Mouse (Mus musculus): ENCODE measurements at regions not wholly inside any gene's neighbourhood (a gene's known extent, or its start where the extent isn't known, plus 50 kb on each side); places are given as distances from the start of the nearest gene placed in this dataset.
"Not testable (repeated sequence)": the region's sequence is repeated elsewhere in the genome, so short reads cannot be mapped to it uniquely, and the experiment has no call there.

GRCm38 (mm10) chr14:54151921-54152320, 102.0 kb downstream of the Dad1 start:
- intact Hi-C loops (cut with DNase I): loop anchor here (1.0 to 10.0 kb wide), 2 partner anchors 88 to 267 kb away; no protein-coding TSS in a partner anchor
- no peak for DNase-seq (ENCODE audit: low spot score in 2 of 2)

- no peak for DNase-seq (ENCODE audit: low spot score in 2 of 2)
- intact Hi-C loops (cut with DNase I): loop anchor here (10.0 kb wide), 1 partner anchor 266 kb away; no protein-coding TSS in a partner anchor
Measured at GRCm38 (mm10) chr14:54151272-54151671, 102.6 kb downstream of the Dad1 start.

- intact Hi-C loops (cut with DNase I): loop anchor here (10.0 kb wide), 1 partner anchor 265 kb away; no protein-coding TSS in a partner anchor
- no peak for DNase-seq (ENCODE audit: low spot score in 2 of 2)
Measured at GRCm38 (mm10) chr14:54150221-54150620, 103.7 kb downstream of the Dad1 start.

- DNase-seq (ENCODE audit: low spot score in 2 of 2): no peak
- intact Hi-C loops (cut with DNase I): no loop called here
Measured at GRCm38 (mm10) chr14:54148626-54149025, 105.3 kb downstream of the Dad1 start.

- DNase-seq (ENCODE audit: low spot score in 2 of 2): no peak
- intact Hi-C loops (cut with DNase I): no loop called here
Measured at GRCm38 (mm10) chr14:54148121-54148520, 105.8 kb downstream of the Dad1 start.

GRCm38 (mm10) chr14:54147546-54147945, 106.4 kb downstream of the Dad1 start:
- no peak for DNase-seq (ENCODE audit: low spot score in 2 of 2)
- intact Hi-C loops (cut with DNase I): no loop called here

- intact Hi-C loops (cut with DNase I): no loop called here
Measured at GRCm38 (mm10) chr14:54145743-54146741, 107.9 kb downstream of the Dad1 start.

GRCm38 (mm10) chr14:54143828-54144227, 110.1 kb downstream of the Dad1 start:
- DNase-seq (ENCODE audit: low spot score in 2 of 2): no peak
- intact Hi-C loops (cut with DNase I): no loop called here

More at GRCm38 (mm10) chr14:54145743-54146741, 107.9 kb downstream of the Dad1 start:
- no peak for DNase-seq (ENCODE audit: low spot score in 2 of 2)

GRCm38 (mm10) chr14:54138288-54138687, 115.6 kb downstream of the Dad1 start:
- no peak for DNase-seq (ENCODE audit: low spot score in 2 of 2)
- intact Hi-C loops (cut with DNase I): no loop called here

- DNase-seq (ENCODE audit: low spot score in 2 of 2): no peak
- intact Hi-C loops (cut with DNase I): no loop called here
Measured at GRCm38 (mm10) chr14:54136538-54136937, 117.4 kb downstream of the Dad1 start.

GRCm38 (mm10) chr14:54128334-54128733, 125.6 kb downstream of the Dad1 start:
- intact Hi-C loops (cut with DNase I): no loop called here
- no peak for DNase-seq (ENCODE audit: low spot score in 2 of 2)

GRCm38 (mm10) chr14:54125510-54125909, 128.4 kb downstream of the Dad1 start:
- no peak for DNase-seq (ENCODE audit: low spot score in 2 of 2)
- intact Hi-C loops (cut with DNase I): no loop called here

- no peak for DNase-seq (ENCODE audit: low spot score in 2 of 2)
- intact Hi-C loops (cut with DNase I): no loop called here
Measured at GRCm38 (mm10) chr14:54121973-54122372, 131.9 kb downstream of the Dad1 start.

GRCm38 (mm10) chr14:54121340-54121739, 132.6 kb downstream of the Dad1 start:
- no peak for DNase-seq (ENCODE audit: low spot score in 2 of 2)
- intact Hi-C loops (cut with DNase I): no loop called here

GRCm38 (mm10) chr14:54120194-54120593, 133.7 kb downstream of the Dad1 start:
- intact Hi-C loops (cut with DNase I): no loop called here
- no peak for DNase-seq (ENCODE audit: low spot score in 2 of 2)

- intact Hi-C loops (cut with DNase I); DNase-seq (ENCODE audit: low spot score in 2 of 2): not testable (repeated sequence)
Measured at GRCm38 (mm10) chr14:54117607-54118006, 136.3 kb downstream of the Dad1 start.

GRCm38 (mm10) chr14:54113216-54113615, 140.7 kb downstream of the Dad1 start:
- no peak for DNase-seq (ENCODE audit: low spot score in 2 of 2)
- intact Hi-C loops (cut with DNase I): no loop called here

GRCm38 (mm10) chr14:54110971-54111370, 142.9 kb downstream of the Dad1 start:
- intact Hi-C loops (cut with DNase I): no loop called here
- no peak for DNase-seq (ENCODE audit: low spot score in 2 of 2)

GRCm38 (mm10) chr14:54109129-54109528, 144.8 kb downstream of the Dad1 start:
- intact Hi-C loops (cut with DNase I): no loop called here
- DNase-seq (ENCODE audit: low spot score in 2 of 2): no peak

GRCm38 (mm10) chr14:54108311-54109074, 145.4 kb downstream of the Dad1 start:
- peak; percentile 16 to 36 for DNase-seq (ENCODE audit: low spot score in 2 of 2)
- intact Hi-C loops (cut with DNase I): no loop called here
